Mouse (Mus musculus) olfactory bulb, adult 2 months (tissue): ENCODE measurements around the gene 2210407C18Rik.

Source experiments
- CTCF ChIP-seq: fragments of 200-500 bp; IDR thresholded peaks from 2 replicates; pipeline ENCODE4 v1.5.1; 2012; ENCODE audit warnings: low read depth, mild to moderate bottlenecking, low read length, moderate library complexity; ENCODE audit not compliant: insufficient read depth
- POLR2A ChIP-seq: fragments of 200-500 bp; IDR thresholded peaks from 2 replicates; pipeline ENCODE4 v1.6.1; 2012; ENCODE audit warnings: mild to moderate bottlenecking, low read depth, low read length, moderate library complexity; ENCODE audit not compliant: insufficient read depth

DNA sequence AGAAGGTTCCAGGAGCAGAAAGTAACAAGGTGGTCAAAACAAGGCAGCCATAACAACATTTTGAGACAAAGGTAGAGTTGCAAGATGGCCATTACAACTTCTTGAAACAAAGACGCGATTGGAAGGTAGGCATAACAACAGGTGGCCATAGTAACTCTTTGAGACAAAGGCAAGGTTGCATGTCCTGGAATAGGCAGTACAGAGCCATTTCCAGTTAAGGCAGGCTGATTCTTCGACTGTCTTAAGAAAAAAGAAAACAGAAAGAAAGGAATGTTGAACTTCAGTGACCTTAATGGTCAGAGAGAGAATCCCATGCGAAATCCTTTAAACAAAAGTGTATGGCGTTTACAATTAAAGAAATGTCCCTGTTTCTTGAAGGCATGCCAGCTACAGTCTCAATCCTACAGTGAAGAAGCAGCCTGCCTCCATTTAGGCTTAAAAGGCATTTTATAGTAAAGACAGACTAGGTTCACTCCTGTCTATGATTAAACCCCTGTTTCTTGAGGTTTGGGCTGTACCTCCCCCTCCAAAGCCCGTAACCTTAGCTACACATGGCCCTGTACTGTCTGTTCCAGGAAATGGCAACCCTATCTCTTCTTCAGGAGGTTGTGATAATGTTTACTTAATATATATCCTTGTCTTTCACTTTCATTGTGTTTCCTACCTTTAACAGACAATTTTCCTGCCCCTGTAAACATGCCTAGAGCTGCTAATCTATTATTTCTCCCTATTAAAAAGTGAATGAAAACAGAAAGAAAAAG is 12.9 kb downstream of the 2210407C18Rik start:
- TF ChIP-seq POLR2A (no peak), CTCF (no peak)
